Mouse (Mus musculus) myocyte (in vitro differentiated cells): ENCODE measurements around the gene 1700086D15Rik. TPM values are rescaled to one million over a fixed set of nuclear protein-coding genes. Genes with fewer than 3 reads are reported as not detected.

Experiments used
- H3K27me3 ChIP-seq: one replicate; pipeline ENCODE4 v1.6.1; 2011; ENCODE audit not compliant: control insufficient read depth, insufficient read depth, insufficient read length
- H3K36me3 ChIP-seq: one replicate; pipeline ENCODE4 v1.6.1; 2011; ENCODE audit not compliant: control insufficient read depth, insufficient read depth
- H3K4me2 ChIP-seq: one replicate; pipeline ENCODE4 v1.6.1; 2011; ENCODE audit warnings: low read depth, control low read depth
- H3K4me3 ChIP-seq: one replicate; pipeline ENCODE4 v1.5.1; 2011; ENCODE audit warnings: mild to moderate bottlenecking, control low read depth, moderate library complexity
- H3K79me2 ChIP-seq: one replicate; pipeline ENCODE4 v1.6.1; 2011; ENCODE audit not compliant: control insufficient read depth, insufficient read depth
- H3ac ChIP-seq: one replicate; pipeline ENCODE4 v1.6.1; 2011; ENCODE audit not compliant: control insufficient read depth, insufficient read length
- CEBPB ChIP-seq: IDR thresholded peaks from 2 replicates; pipeline ENCODE4 v1.6.1; 2011; ENCODE audit warnings: mild to moderate bottlenecking, moderate library complexity; ENCODE audit not compliant: poor library complexity, insufficient read depth, severe bottlenecking
- E2F4 ChIP-seq: IDR thresholded peaks from one replicate; pipeline ENCODE4 v1.6.1; 2011; ENCODE audit warnings: mild to moderate bottlenecking, control low read depth, moderate library complexity; ENCODE audit not compliant: insufficient read depth
- MAX ChIP-seq: IDR thresholded peaks from one replicate; pipeline ENCODE4 v1.6.1; 2011; ENCODE audit warnings: low read depth, mild to moderate bottlenecking, control low read depth
- MYOD1 ChIP-seq, 3 experiments: IDR thresholded peaks; one replicate each; pipeline ENCODE4 v1.6.1; 2011; ENCODE audit warnings: control low read depth in 2 of 3, low read depth in 2 of 3, mild to moderate bottlenecking in 2 of 3, moderate library complexity in 1 of 3; ENCODE audit not compliant: insufficient read length in 2 of 3, control insufficient read depth in 1 of 3
- MYOG ChIP-seq, 3 experiments: IDR thresholded peaks; one replicate each; pipeline ENCODE4 v1.6.1; 2011; ENCODE audit warnings: control low read depth in 2 of 3, low read depth in 2 of 3, mild to moderate bottlenecking in 2 of 3; ENCODE audit not compliant: insufficient read length in 2 of 3, control insufficient read depth in 1 of 3, insufficient read depth in 1 of 3
- POLR2A ChIP-seq: IDR thresholded peaks from one replicate; pipeline ENCODE4 v1.6.1; 2011; ENCODE audit warnings: low read depth, mild to moderate bottlenecking, control low read depth, moderate library complexity; ENCODE audit not compliant: insufficient read length
- POLR2AphosphoS2 ChIP-seq: IDR thresholded peaks from one replicate; pipeline ENCODE4 v1.6.1; 2011; ENCODE audit warnings: low read depth, control low read depth; ENCODE audit not compliant: insufficient read length
- REST ChIP-seq: IDR thresholded peaks from one replicate; pipeline ENCODE4 v1.6.1; 2011; ENCODE audit warnings: mild to moderate bottlenecking, control low read depth, moderate library complexity; ENCODE audit not compliant: insufficient read depth, insufficient read length
- SRF ChIP-seq: IDR thresholded peaks from one replicate; pipeline ENCODE4 v1.6.1; 2011; ENCODE audit warnings: low read depth; ENCODE audit not compliant: control insufficient read depth, insufficient read length
- TCF12 ChIP-seq: IDR thresholded peaks from one replicate; pipeline ENCODE4 v1.6.1; 2011; ENCODE audit warnings: mild to moderate bottlenecking, control low read depth; ENCODE audit not compliant: poor library complexity, insufficient read depth, severe bottlenecking
- TCF3 ChIP-seq: IDR thresholded peaks from one replicate; pipeline ENCODE4 v1.6.1; 2011; ENCODE audit warnings: low read depth, control low read depth; ENCODE audit not compliant: insufficient read length
- USF1 ChIP-seq: IDR thresholded peaks from one replicate; pipeline ENCODE4 v1.6.1; 2011; ENCODE audit warnings: low read depth, mild to moderate bottlenecking, control low read depth, moderate library complexity
- polyA plus RNA-seq: library from polyadenylated mRNA; unstranded; fragments of >200 nt; fragmentation: generic; extraction: Trizol; gene quantifications from one replicate; pipeline ENCODE4 v1.2.1, GENCODE M21; 2012; ENCODE audit warnings: missing spikeins

Gene 1700086D15Rik
- polyA plus RNA-seq, 1 experiment, result not detected

DNA sequence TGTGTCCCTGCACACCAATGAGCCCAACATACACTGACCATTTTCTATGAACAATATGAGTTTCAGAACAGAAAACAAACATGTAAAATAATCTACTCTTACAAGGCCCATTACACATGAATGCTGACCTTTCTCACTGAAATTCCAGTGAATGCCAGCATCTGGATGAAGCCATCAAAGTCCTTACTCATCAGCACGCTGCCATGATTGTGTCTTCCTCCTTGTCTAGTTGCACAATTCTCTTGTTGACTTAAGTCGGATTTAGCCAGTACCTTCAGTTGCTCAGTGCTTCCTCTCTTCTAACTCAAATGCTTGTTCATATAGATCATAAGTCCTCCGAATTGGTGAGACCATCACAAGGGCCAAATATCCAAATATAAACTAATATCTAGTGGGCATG lies 20.7 kb downstream of the 1700086D15Rik start:
- no peaks in the 10 kb centered on the region for H3K79me2 ChIP-seq
- no peaks in the 10 kb centered on the region for H3K36me3 ChIP-seq
- H3ac ChIP-seq, result no peak overlapping the region
- peak overlapping the region; percentile 45 for H3K4me2 ChIP-seq
- H3K27me3 ChIP-seq, result no peaks in the 10 kb centered on the region
- TF ChIP-seq MYOG (IDR thresholded peaks at IDR 0.05; ENCODE audit: control insufficient read depth in 1 of 3, insufficient read depth in 1 of 3, insufficient read length in 2 of 3, low read depth in 2 of 3) (no peak), CEBPB (peak; percentile 39; the same call in 1 of the 2 replicates), POLR2A (no peak), REST (no peak), E2F4 (no peak), TCF12 (no peak), SRF (no peak), POLR2AphosphoS2 (no peak)
- H3K4me3 ChIP-seq, result no peak overlapping the region

DNA sequence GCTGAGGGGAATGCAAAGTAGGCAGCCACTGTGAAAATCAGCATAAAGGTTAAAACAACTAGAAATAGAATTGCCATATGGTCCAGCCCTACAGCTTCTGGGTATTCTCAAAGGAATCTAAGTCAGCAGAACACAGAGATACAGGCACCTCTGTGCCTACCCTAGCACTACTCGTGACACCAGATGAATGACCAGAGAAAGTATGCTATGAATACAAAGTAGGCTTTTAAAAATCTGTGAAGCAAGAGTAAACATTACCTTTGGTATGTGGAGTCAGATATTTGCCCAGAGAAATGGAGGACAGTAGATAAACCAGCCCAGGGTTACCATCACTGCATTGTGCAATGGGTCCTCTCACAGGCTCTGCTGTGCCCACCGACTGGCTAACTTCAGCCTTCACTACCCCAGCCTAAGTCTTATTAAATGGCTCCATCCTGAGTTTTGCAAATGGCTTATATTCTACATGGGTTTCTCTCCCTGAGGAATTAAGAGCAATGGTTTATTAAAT lies 22.5 kb downstream of the 1700086D15Rik start:
- H3K36me3 ChIP-seq, result no peaks in the 10 kb centered on the region
- H3K27me3 ChIP-seq, result no peaks in the 10 kb centered on the region
- H3ac ChIP-seq, result no peak overlapping the region
- no peak for TF ChIP-seq POLR2A
- TF ChIP-seq USF1, result no peak
- TF ChIP-seq TCF3, result no peak
- no peak for TF ChIP-seq TCF12
- TF ChIP-seq POLR2AphosphoS2, result no peak
- TF ChIP-seq MYOG (IDR thresholded peaks at IDR 0.05; ENCODE audit: control insufficient read depth in 1 of 3, insufficient read depth in 1 of 3, insufficient read length in 2 of 3, low read depth in 2 of 3), result no peak
- no peak for TF ChIP-seq SRF
- no peak for TF ChIP-seq CEBPB
- no peak for TF ChIP-seq REST
- no peak for TF ChIP-seq MAX
- no peak for TF ChIP-seq MYOD1 (IDR thresholded peaks at IDR 0.05; ENCODE audit: control insufficient read depth in 1 of 3, insufficient read length in 2 of 3, low read depth in 2 of 3)
- TF ChIP-seq E2F4, result no peak
- H3K4me2 ChIP-seq, result no peak overlapping the region
- H3K4me3 ChIP-seq, result no peak overlapping the region
- no peaks in the 10 kb centered on the region for H3K79me2 ChIP-seq

DNA sequence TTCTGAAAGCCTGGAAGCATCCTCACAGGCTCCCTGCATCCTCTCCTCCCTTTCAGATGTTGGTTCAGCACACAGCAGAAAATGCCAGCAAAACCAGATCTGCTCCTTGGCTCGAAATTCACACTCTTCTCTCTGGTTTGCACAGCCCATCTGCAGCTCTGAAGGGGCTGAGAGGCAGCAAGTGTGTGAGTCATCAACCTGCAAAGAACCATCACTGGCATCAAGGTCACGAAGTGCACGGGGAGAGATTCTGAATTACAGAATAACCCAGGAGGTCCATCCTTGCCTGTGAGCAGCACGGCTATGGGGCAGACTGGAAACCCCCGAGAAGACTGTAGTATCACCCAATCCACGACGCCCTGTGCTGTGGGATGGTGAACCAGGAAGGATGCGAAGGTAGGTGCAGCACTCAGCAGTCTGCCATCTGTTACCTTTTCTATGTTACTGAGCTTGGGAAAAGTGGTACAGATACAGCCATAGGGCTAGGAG lies 24.4 kb downstream of the 1700086D15Rik start:
- no peaks in the 10 kb centered on the region for H3K79me2 ChIP-seq
- TF ChIP-seq REST, result no peak
- no peak for TF ChIP-seq MYOD1 (IDR thresholded peaks at IDR 0.05; ENCODE audit: control insufficient read depth in 1 of 3, insufficient read length in 2 of 3, low read depth in 2 of 3)
- no peak for TF ChIP-seq MYOG (IDR thresholded peaks at IDR 0.05; ENCODE audit: control insufficient read depth in 1 of 3, insufficient read depth in 1 of 3, insufficient read length in 2 of 3, low read depth in 2 of 3)
- TF ChIP-seq E2F4, result no peak
- TF ChIP-seq TCF3, result no peak
- no peak for TF ChIP-seq CEBPB
- no peak for TF ChIP-seq TCF12
- no peak for TF ChIP-seq POLR2A
- no peak for TF ChIP-seq MAX
- TF ChIP-seq SRF, result no peak
- no peak for TF ChIP-seq POLR2AphosphoS2
- no peak for TF ChIP-seq USF1
- H3K4me2 ChIP-seq, result no peak overlapping the region
- no peak overlapping the region for H3K4me3 ChIP-seq
- no peaks in the 10 kb centered on the region for H3K27me3 ChIP-seq
- H3ac ChIP-seq, result no peak overlapping the region
- H3K36me3 ChIP-seq, result no peaks in the 10 kb centered on the region

DNA sequence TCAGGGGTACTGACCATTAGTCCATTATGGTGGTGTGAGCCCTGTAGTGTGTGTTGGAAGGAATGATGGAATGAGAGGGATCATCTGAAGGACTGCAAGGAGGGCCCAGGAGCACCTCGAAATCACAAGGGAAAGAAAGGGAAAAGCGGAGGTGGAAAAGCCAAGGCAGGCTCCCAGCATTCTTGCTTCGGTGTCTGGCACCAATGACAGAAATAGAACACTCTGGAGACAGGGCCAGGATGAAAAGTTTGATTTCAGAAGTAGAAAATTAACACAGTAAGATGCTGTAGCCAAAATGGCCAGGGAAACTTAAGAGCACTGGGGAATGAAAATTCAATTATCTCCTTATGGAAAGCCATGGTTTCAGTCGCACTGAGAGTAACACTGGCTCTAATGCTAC lies 26.0 kb downstream of the 1700086D15Rik start:
- no peak overlapping the region for H3K4me2 ChIP-seq
- H3K79me2 ChIP-seq, result no peaks in the 10 kb centered on the region
- TF ChIP-seq MYOG (IDR thresholded peaks at IDR 0.05; ENCODE audit: control insufficient read depth in 1 of 3, insufficient read depth in 1 of 3, insufficient read length in 2 of 3, low read depth in 2 of 3), result no peak
- TF ChIP-seq POLR2AphosphoS2, result no peak
- no peak for TF ChIP-seq TCF12
- no peak for TF ChIP-seq POLR2A
- TF ChIP-seq USF1, result no peak
- no peak for TF ChIP-seq E2F4
- no peak for TF ChIP-seq MAX
- TF ChIP-seq CEBPB, result no peak

DNA sequence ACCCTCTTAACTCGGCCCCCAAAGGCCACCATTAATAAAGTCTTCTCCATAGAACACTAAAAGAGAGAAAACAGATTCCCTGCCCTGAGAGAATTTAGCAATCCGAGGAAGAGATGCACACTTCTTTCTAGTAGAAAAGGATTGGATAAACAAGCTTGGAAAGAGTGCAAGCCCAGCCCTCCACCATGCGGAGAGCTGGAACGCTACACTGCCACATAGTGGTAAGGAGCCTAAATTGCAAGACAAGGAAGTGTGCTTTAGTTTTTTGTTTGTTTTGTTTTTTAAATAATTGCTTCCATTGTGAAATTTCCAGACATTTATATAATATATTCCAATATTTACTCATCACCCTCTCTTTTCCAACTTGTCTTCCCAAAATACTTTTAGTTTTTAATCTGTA lies 30.6 kb downstream of the 1700086D15Rik start:
- no peaks in the 10 kb centered on the region for H3K36me3 ChIP-seq
- TF ChIP-seq E2F4 (no peak), POLR2AphosphoS2 (no peak), TCF3 (no peak), TCF12 (no peak), MAX (no peak), SRF (no peak), CEBPB (no peak), MYOG (IDR thresholded peaks at IDR 0.05; ENCODE audit: control insufficient read depth in 1 of 3, insufficient read depth in 1 of 3, insufficient read length in 2 of 3, low read depth in 2 of 3) (no peak), MYOD1 (IDR thresholded peaks at IDR 0.05; ENCODE audit: control insufficient read depth in 1 of 3, insufficient read length in 2 of 3, low read depth in 2 of 3) (no peak)
- H3K4me2 ChIP-seq, result no peak overlapping the region
- no peaks in the 10 kb centered on the region for H3K79me2 ChIP-seq
- H3ac ChIP-seq, result no peak overlapping the region
- H3K27me3 ChIP-seq, result no peaks in the 10 kb centered on the region
- no peak overlapping the region for H3K4me3 ChIP-seq

More for the DNA sequence above, 26.0 kb downstream of the 1700086D15Rik start:
- no peak overlapping the region for H3K4me3 ChIP-seq
- no peaks in the 10 kb centered on the region for H3K36me3 ChIP-seq
- no peaks in the 10 kb centered on the region for H3K27me3 ChIP-seq
- H3ac ChIP-seq, result no peak overlapping the region
